16 mouse cellular contexts compared by ENCODE assay signal in the genomic region with DNA sequence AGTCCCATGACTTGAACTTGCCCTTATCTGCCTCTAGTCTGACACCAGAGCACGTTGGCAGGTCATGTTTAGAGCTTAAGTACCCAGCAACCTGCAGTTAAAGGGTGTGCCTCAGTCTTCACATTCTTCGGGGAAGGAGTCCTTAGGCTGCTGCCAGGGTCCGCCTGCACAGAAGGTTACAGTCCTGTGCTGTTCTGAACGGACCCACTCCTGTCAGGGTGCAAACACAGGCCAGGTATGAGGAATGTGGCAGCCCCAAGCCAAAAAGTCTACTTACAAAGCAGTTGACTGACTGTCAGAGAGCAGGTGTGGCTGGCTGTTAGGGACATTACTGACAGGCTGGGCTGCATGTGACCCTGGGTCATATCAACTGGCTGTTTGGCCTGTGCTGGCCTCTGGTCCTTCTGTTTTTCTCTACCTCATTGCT. TPM values are rescaled to one million over a fixed set of nuclear protein-coding genes. Genes with fewer than 3 reads are reported as not detected.
A peak's percentile ranks its signal among the peaks of the same experiment; 100 is the strongest.
DNase-seq lines count a peak whose midpoint lies in the region; ATAC-seq and TF ChIP-seq lines count a peak whose summit lies in the region.
"Had no signal": no experiment of that assay in that cellular context is flagged by ENCODE, and none has a peak within 500 bp of the region (broad histone marks: within the 10 kb centered on the region; RNA-seq: fewer than 3 reads in every experiment).

No protein-coding gene starts in this region.

- WGBS in heart, adult 2 months = 46% methylated on average over 4 of the region's 4 CpGs
- WGBS in heart, embryonic 16.5 days = 34% methylated on average over 4 of the region's 4 CpGs
- WGBS in lung, embryonic 16.5 days = 36% methylated on average over 4 of the region's 4 CpGs

- H3K27me3 ChIP-seq in heart, adult 2 months (ENCODE audit: control insufficient read depth, insufficient read depth, low read length) = no peaks in the 10 kb centered on the region
- no peaks in the 10 kb centered on the region for H3K27me3 ChIP-seq in heart, embryonic 16.5 days (ENCODE audit: control insufficient read depth, insufficient read depth, low read length)
- no peaks in the 10 kb centered on the region for H3K27me3 ChIP-seq in lung, embryonic 16.5 days (ENCODE audit: control insufficient read depth, insufficient read depth, low read depth, low read length)

- ATAC-seq in heart, embryonic 16.5 days (replicated peaks; ENCODE audit: extremely low read depth, insufficient read depth, low FRiP score) = peak; percentile 46
- ATAC-seq in lung, embryonic 16.5 days (ENCODE audit: low read depth) = peak; percentile 85
- ATAC-seq: hindbrain, embryonic 16.5 days had no signal

- peak; percentile 65; the same call in 1 of the 2 replicates for TF ChIP-seq EP300 in heart, adult 2 months (IDR thresholded peaks at IDR 0.05; ENCODE audit: insufficient read depth, low read depth, low read length)

- H3K4me3 ChIP-seq in heart, adult 2 months = no peak overlapping the region
- no peak overlapping the region for H3K4me3 ChIP-seq in heart, embryonic 16.5 days (ENCODE audit: low read length)
- H3K4me3 ChIP-seq in lung, embryonic 16.5 days (ENCODE audit: low read length) = no peak overlapping the region
- H3K4me3 ChIP-seq: embryonic facial prominence, embryonic 10.5 days; myocyte had no signal

- no peaks in the 10 kb centered on the region for H3K9me3 ChIP-seq in heart, embryonic 16.5 days (replicated peaks; ENCODE audit: control insufficient read depth, low read length)
- no peaks in the 10 kb centered on the region for H3K9me3 ChIP-seq in lung, embryonic 16.5 days (ENCODE audit: control insufficient read depth, low read length)
- H3K9me3 ChIP-seq: embryonic facial prominence, embryonic 10.5 days had no signal

- H3K79me2 ChIP-seq in heart, adult 2 months (replicated peaks; ENCODE audit: control insufficient read depth, insufficient read depth, low read length) = peaks cover 3% of the 10 kb centered on the region; the same call in 1 of the 2 replicates

- H3K4me1 ChIP-seq in heart, adult 2 months (ENCODE audit: control insufficient read depth, insufficient read depth, low read length) = peaks cover 21% of the 10 kb centered on the region
- H3K4me1 ChIP-seq in heart, embryonic 16.5 days (ENCODE audit: control insufficient read depth, insufficient read depth, low read length) = peaks cover 56% of the 10 kb centered on the region
- peaks cover 36% of the 10 kb centered on the region for H3K4me1 ChIP-seq in lung, embryonic 16.5 days (replicated peaks; ENCODE audit: control insufficient read depth, insufficient read depth, low read length)

- intact Hi-C loops in heart, adult 2 months (cut with DNase I) = no loop called here

- DNase-seq in heart, adult 2 months = peak in 1 of 2 experiments; percentile 59
- DNase-seq in heart, postnatal 4 days = no peak
- DNase-seq in urinary bladder, adult 2 months (ENCODE audit: low spot score) = no peak
- no peak for DNase-seq in urinary bladder, adult 18-20 months (ENCODE audit: low spot score in 2 of 2)
- no peak for DNase-seq in kidney, postnatal 14 days
- DNase-seq: adrenal gland, postnatal 36 days; B cell, adult 2 months; cerebellum, postnatal 14 days; layer of hippocampus, adult 9-11 months; thymus, postnatal 14 days had no signal

- H3K9ac ChIP-seq in heart, adult 2 months (ENCODE audit: low read depth, low read length) = 0 out of 2 replicates have a peak overlapping the region, but pooled peaks have one; percentile 23
- peak overlapping the region; percentile 39 for H3K9ac ChIP-seq in heart, embryonic 16.5 days (ENCODE audit: low read length)
- H3K9ac ChIP-seq in lung, embryonic 16.5 days (ENCODE audit: low read length) = no peak overlapping the region

- no peak for TF ChIP-seq CTCF in heart, adult 2 months (IDR thresholded peaks at IDR 0.05)

- TF ChIP-seq POLR2A in heart, adult 2 months (IDR thresholded peaks at IDR 0.05; ENCODE audit: insufficient read depth, low read depth, low read length) = no peak

- peak overlapping the region; percentile 41; the same call in 1 of the 2 replicates for H3K4me2 ChIP-seq in heart, embryonic 16.5 days (ENCODE audit: low read depth, low read length)
- no peak overlapping the region for H3K4me2 ChIP-seq in lung, embryonic 16.5 days (ENCODE audit: low read depth, low read length)
- H3K4me2 ChIP-seq: liver, embryonic 11.5 days had no signal

- H3K27ac ChIP-seq in heart, adult 2 months = peak overlapping the region; percentile 86
- peak overlapping the region; percentile 96 for H3K27ac ChIP-seq in heart, embryonic 16.5 days (ENCODE audit: low read length)
- H3K27ac ChIP-seq in lung, embryonic 16.5 days (ENCODE audit: low read length) = peak overlapping the region; percentile 70
- H3K27ac ChIP-seq: embryonic facial prominence, embryonic 10.5 days had no signal

- no peaks in the 10 kb centered on the region for H3K36me3 ChIP-seq in heart, adult 2 months (ENCODE audit: control insufficient read depth, insufficient read depth, low read length)
- no peaks in the 10 kb centered on the region for H3K36me3 ChIP-seq in heart, embryonic 16.5 days (ENCODE audit: control insufficient read depth, insufficient read depth)
- no peaks in the 10 kb centered on the region for H3K36me3 ChIP-seq in lung, embryonic 16.5 days (ENCODE audit: control insufficient read depth, insufficient read depth, low read length)
- H3K36me3 ChIP-seq: embryonic facial prominence, embryonic 10.5 days had no signal

RNA-seq across cellular contexts. Expression of a gene that starts 18.1 kb away (rescaled TPM):
- 10 to 100 TPM; 79.5 to 80.1 TPM for total RNA-seq in heart, adult 2 months (2021)
- 56.0 and 88.5 TPM in 2 replicates for polyA plus RNA-seq in heart, adult 2 months (2012; rRNA removed)
- 10 to 100 TPM; 85.5 to 97.3 TPM for total RNA-seq in heart, postnatal 4 days (2021)
- 10.8 and 13.2 TPM in 2 replicates for polyA plus RNA-seq in heart, embryonic 16.5 days (2015; fragmentation: Nextera tagmentation; extraction: Ambion mirVana)
- polyA plus RNA-seq in lung, embryonic 16.5 days (2015; fragmentation: Nextera tagmentation; extraction: Ambion mirVana) = 15.7 and 19.3 TPM in 2 replicates
- 89.0 and 90.9 TPM in 2 replicates for polyA plus RNA-seq in urinary bladder, adult 2 months (2012; rRNA removed)
